Mouse (Mus musculus) forebrain, embryonic 10.5 days (tissue): Measurements from ENCODE around the gene Ppp2r5c. TPM values are rescaled to one million over a fixed set of nuclear protein-coding genes. Genes with fewer than 3 reads are reported as not detected.

Experiments
- DNase-seq: peaks from one replicate; pipeline ENCODE4 v3.0.0-alpha.2; 2017; ENCODE audit warnings: low spot score; ENCODE audit errors: extremely low spot score
- H3K27ac ChIP-seq: fragments of 300-500 bp; sonication (generic); 2 replicates; pipeline ENCODE4 v1.5.1; 2016; ENCODE audit warnings: mild to moderate bottlenecking
- H3K27me3 ChIP-seq: fragments of 300-500 bp; sonication (generic); 2 replicates; pipeline ENCODE4 v1.6.1; 2016; ENCODE audit warnings: mild to moderate bottlenecking; ENCODE audit not compliant: poor library complexity, severe bottlenecking
- H3K36me3 ChIP-seq: fragments of 300-500 bp; sonication (generic); replicated peaks from 2 replicates; pipeline ENCODE4 v1.6.1; 2016; ENCODE audit warnings: mild to moderate bottlenecking, moderate library complexity
- H3K4me1 ChIP-seq: fragments of 300-500 bp; sonication (generic); 2 replicates; pipeline ENCODE4 v1.6.1; 2016
- H3K4me3 ChIP-seq: fragments of 300-500 bp; sonication (generic); 2 replicates; pipeline ENCODE4 v1.5.1; 2016; ENCODE audit warnings: mild to moderate bottlenecking, moderate library complexity
- H3K9me3 ChIP-seq: fragments of 300-500 bp; sonication (generic); 2 replicates; pipeline ENCODE4 v1.6.1; 2016; ENCODE audit warnings: mild to moderate bottlenecking, moderate library complexity
- WGBS: fragments of 180-500 bp; shearing (Covaris S2); methylation state at CpG from one replicate; pipeline ENCODE4 v1.1.7; 2016; 5-methylcytosine and 5-hydroxymethylcytosine counted together
- polyA plus RNA-seq: library from polyadenylated mRNA; unstranded; fragments of >200 nt; fragmentation: Nextera tagmentation; extraction: Ambion mirVana; gene quantifications from 2 replicates; pipeline ENCODE4 v1.2.1, GENCODE M21; 2016

The Ppp2r5c gene
- polyA plus RNA-seq, 1 experiment from 2014 or later: 135 TPM

- WGBS: 95% methylated on average over 8 of the region's 8 CpGs
- no peak overlapping the region for H3K27ac ChIP-seq
- no peaks in the 10 kb centered on the region for H3K9me3 ChIP-seq
- DNase-seq: no peak
- H3K36me3 ChIP-seq: peaks cover 14% of the 10 kb centered on the region; the same call in 1 of the 2 replicates
- no peaks in the 10 kb centered on the region for H3K27me3 ChIP-seq
- H3K4me1 ChIP-seq: peaks cover 14% of the 10 kb centered on the region
- no peak overlapping the region for H3K4me3 ChIP-seq
Observed at GRCm38 (mm10) chr12:110540273-110540672, 93.4 kb downstream of the Ppp2r5c start.

GRCm38 (mm10) chr12:110541001-110541400, 94.1 kb downstream of the Ppp2r5c start:
- 93% methylated on average over 8 of the region's 8 CpGs for WGBS
- Histone ChIP-seq H3K9me3 (no peaks in the 10 kb centered on the region), H3K4me1 (peaks cover 14% of the 10 kb centered on the region), H3K4me3 (no peak overlapping the region), H3K36me3 (peaks cover 19% of the 10 kb centered on the region), H3K27me3 (no peaks in the 10 kb centered on the region), H3K27ac (no peak overlapping the region)
- no peak for DNase-seq

- Histone ChIP-seq H3K27ac (peak overlapping the region; percentile 53; the same call in 1 of the 2 replicates), H3K27me3 (no peaks in the 10 kb centered on the region), H3K4me1 (peaks cover 14% of the 10 kb centered on the region), H3K9me3 (no peaks in the 10 kb centered on the region), H3K4me3 (no peak overlapping the region), H3K36me3 (peaks cover 25% of the 10 kb centered on the region)
- 82% methylated on average over 5 of the region's 5 CpGs for WGBS
- no peak for DNase-seq
Observed at GRCm38 (mm10) chr12:110541528-110541927, 94.6 kb downstream of the Ppp2r5c start.

GRCm38 (mm10) chr12:110545040-110545701, 98.3 kb downstream of the Ppp2r5c start:
- Histone ChIP-seq H3K4me1 (peaks cover 14% of the 10 kb centered on the region), H3K9me3 (no peaks in the 10 kb centered on the region), H3K4me3 (no peak overlapping the region), H3K36me3 (peaks cover 56% of the 10 kb centered on the region), H3K27me3 (no peaks in the 10 kb centered on the region), H3K27ac (no peak overlapping the region)
- WGBS: 94% methylated on average over 4 of the region's 4 CpGs
- no peak for DNase-seq

- no peaks in the 10 kb centered on the region for H3K27me3 ChIP-seq
- H3K36me3 ChIP-seq: peaks cover 72% of the 10 kb centered on the region
- 91% methylated on average over 12 of the region's 12 CpGs for WGBS
- DNase-seq: no peak
- no peak overlapping the region for H3K27ac ChIP-seq
- H3K9me3 ChIP-seq: no peaks in the 10 kb centered on the region
- no peaks in the 10 kb centered on the region for H3K4me1 ChIP-seq
- no peak overlapping the region for H3K4me3 ChIP-seq
Observed at GRCm38 (mm10) chr12:110547573-110547972, 100.7 kb downstream of the Ppp2r5c start.

GRCm38 (mm10) chr12:110549437-110550112, 102.7 kb downstream of the Ppp2r5c start:
- Histone ChIP-seq H3K27me3 (no peaks in the 10 kb centered on the region), H3K4me3 (no peak overlapping the region), H3K27ac (no peak overlapping the region), H3K4me1 (no peaks in the 10 kb centered on the region), H3K9me3 (no peaks in the 10 kb centered on the region), H3K36me3 (peaks cover 90% of the 10 kb centered on the region)
- no peak for DNase-seq
- WGBS: 89% methylated on average over 7 of the region's 7 CpGs

- Histone ChIP-seq H3K36me3 (peaks cover 92% of the 10 kb centered on the region), H3K4me1 (no peaks in the 10 kb centered on the region), H3K27ac (no peak overlapping the region), H3K27me3 (no peaks in the 10 kb centered on the region), H3K4me3 (no peak overlapping the region), H3K9me3 (no peaks in the 10 kb centered on the region)
- WGBS: 92% methylated on average over 15 of the region's 15 CpGs
- DNase-seq: no peak
Observed at GRCm38 (mm10) chr12:110550364-110550763, 103.4 kb downstream of the Ppp2r5c start.

GRCm38 (mm10) chr12:110552113-110552512, 105.2 kb downstream of the Ppp2r5c start:
- peaks cover 93% of the 10 kb centered on the region for H3K36me3 ChIP-seq

GRCm38 (mm10) chr12:110553362-110553761, 106.4 kb downstream of the Ppp2r5c start:
- Histone ChIP-seq H3K27me3 (no peaks in the 10 kb centered on the region), H3K9me3 (no peaks in the 10 kb centered on the region), H3K4me1 (no peaks in the 10 kb centered on the region), H3K4me3 (no peak overlapping the region), H3K27ac (no peak overlapping the region), H3K36me3 (peaks cover 96% of the 10 kb centered on the region)
- no peak for DNase-seq
- 93% methylated on average over 5 of the region's 5 CpGs for WGBS

More at GRCm38 (mm10) chr12:110552113-110552512, 105.2 kb downstream of the Ppp2r5c start:
- no peak overlapping the region for H3K4me3 ChIP-seq
- no peak for DNase-seq
- H3K27ac ChIP-seq: no peak overlapping the region
- WGBS: 93% methylated on average over 13 of the region's 13 CpGs
- no peaks in the 10 kb centered on the region for H3K9me3 ChIP-seq
- no peaks in the 10 kb centered on the region for H3K27me3 ChIP-seq
- H3K4me1 ChIP-seq: no peaks in the 10 kb centered on the region

- Histone ChIP-seq H3K27me3 (no peaks in the 10 kb centered on the region), H3K4me1 (no peaks in the 10 kb centered on the region), H3K4me3 (no peak overlapping the region), H3K27ac (no peak overlapping the region), H3K36me3 (peaks cover 97% of the 10 kb centered on the region), H3K9me3 (no peaks in the 10 kb centered on the region)
- no peak for DNase-seq
- WGBS: 91% methylated on average over 21 of the region's 21 CpGs
Observed at GRCm38 (mm10) chr12:110555536-110556240, 108.8 kb downstream of the Ppp2r5c start.

GRCm38 (mm10) chr12:110556861-110557628, 110.1 kb downstream of the Ppp2r5c start:
- 69% methylated on average over 18 of the region's 18 CpGs for WGBS
- no peak for DNase-seq
- no peaks in the 10 kb centered on the region for H3K4me1 ChIP-seq
- no peak overlapping the region for H3K4me3 ChIP-seq
- H3K27ac ChIP-seq: no peak overlapping the region
- H3K36me3 ChIP-seq: peaks cover 98% of the 10 kb centered on the region
- H3K9me3 ChIP-seq: no peaks in the 10 kb centered on the region
- no peaks in the 10 kb centered on the region for H3K27me3 ChIP-seq

- no peak overlapping the region for H3K4me3 ChIP-seq
- H3K27ac ChIP-seq: no peak overlapping the region
- DNase-seq: no peak
- H3K36me3 ChIP-seq: peaks cover 97% of the 10 kb centered on the region
- H3K27me3 ChIP-seq: no peaks in the 10 kb centered on the region
- H3K9me3 ChIP-seq: no peaks in the 10 kb centered on the region
- 97% methylated on average over 7 of the region's 7 CpGs for WGBS
- no peaks in the 10 kb centered on the region for H3K4me1 ChIP-seq
Observed at GRCm38 (mm10) chr12:110558175-110558574, 111.3 kb downstream of the Ppp2r5c start.
